Mouse (Mus musculus): ENCODE results near the gene Fscn2. TPM values are rescaled to one million over a fixed set of nuclear protein-coding genes. Genes with fewer than 3 reads are reported as not detected.

Fscn2 gene
- under 1 TPM in 3 of 4 experiments, not detected in 1; 0.49 to 0.79 (median 0.73) TPM for total RNA-seq (2022)

DNA sequence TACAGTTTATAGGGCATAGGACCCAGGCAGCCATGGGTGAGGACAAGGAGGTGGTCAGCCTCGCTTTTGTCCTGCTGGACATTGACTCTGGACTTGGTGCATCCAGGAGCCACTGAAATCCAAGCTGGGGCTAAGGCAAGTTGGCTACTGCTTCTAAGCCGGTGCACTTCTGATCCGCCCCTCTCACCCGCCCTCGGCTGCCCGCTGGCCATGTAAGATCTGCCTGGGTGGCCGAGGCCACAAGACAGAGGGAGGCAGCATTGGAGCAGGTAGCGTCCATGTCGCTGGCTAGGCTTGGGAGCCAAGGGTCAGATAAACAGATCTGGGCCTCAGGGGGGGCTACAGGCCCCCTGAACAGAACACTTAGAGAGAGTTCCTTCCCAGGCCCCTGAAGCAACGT lies at the start of gene Fscn2:
Gene Fscn2, plus strand, starts transcription at position 240 of the 400 bp plus-strand sequence.
- no peak for DNase-seq (ENCODE audit: low spot score in 2 of 2)

DNA sequence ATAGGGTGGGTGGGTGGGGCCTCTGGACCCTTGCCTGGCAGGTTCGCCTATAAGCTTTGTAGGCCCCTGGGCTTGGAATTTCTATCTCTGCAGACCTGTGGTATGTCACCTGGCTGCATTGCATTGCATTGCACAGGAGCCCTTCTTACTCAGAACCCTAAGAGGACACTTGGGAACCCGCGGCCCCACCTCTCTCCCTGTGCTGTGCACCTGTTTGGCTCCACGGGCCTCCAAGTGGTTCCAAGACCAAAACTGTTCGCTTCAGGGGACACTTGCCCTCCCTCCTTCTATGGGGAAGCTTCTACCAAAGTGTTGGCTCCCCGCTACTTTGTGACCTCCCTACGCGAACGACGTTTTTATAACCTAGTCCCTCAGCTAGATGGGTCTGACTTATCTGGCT lies 49.8 kb upstream of the Fscn2 start:
- DNase-seq (ENCODE audit: low spot score in 2 of 2), result peak in 1 of 2 experiments; percentile 7

DNA sequence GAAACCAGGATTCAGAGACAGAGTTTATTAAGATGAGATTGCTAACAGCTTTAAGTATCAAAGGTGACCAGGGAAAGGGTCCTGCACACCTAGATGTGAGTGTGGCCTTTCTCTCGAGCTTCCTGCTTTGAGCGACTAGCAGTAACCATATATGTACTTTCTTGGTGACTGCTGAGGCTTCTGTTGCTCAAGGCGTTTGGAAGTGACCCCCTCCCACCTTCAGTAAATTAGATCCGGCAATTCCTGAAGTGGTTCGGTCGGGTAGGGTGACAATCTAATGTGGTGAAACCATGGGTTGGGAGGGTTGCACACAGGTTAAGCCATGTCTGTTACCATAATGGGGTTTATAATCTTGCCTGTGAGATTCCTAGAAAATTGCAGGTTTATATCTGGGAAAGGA lies 49.3 kb upstream of the Fscn2 start:
- peak in 1 of 2 experiments; percentile 1 for DNase-seq (ENCODE audit: low spot score in 2 of 2)

DNA sequence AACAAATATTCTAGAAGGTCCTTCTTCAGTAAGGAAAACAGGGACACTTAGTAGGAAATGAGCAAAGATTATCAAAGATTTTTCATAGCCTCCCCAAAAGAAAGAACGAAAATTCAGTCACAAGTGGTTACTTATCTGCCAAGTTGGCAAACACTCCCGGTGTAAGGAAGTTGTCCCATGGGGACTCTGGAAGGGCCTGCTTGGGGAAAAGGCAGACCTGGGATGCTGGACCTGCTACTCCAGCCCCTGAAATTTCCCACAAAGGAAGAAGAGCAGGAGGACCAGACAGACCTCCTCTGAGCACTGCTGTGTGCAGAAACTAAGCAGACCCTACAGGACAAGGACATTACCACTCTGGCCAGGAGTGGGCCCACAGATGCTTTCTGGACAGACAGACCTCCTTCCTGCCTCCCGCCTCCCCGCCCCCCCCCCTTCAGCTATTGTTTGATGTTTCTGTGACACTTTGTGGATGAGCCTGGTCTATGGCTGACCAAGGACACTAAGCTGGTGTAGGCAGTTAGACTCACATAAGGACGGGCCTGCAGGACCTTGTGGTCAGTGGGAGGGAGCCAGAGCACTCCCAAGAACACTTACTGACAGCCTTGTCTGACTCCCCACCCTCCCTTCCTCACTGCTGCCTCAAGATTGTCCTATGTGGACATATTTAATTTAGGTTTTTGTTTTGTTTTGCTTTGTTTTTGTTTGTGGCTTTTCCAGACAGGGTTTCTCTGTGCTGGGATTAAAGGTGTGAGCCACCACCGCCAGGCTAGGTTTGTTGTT lies 47.2 kb upstream of the Fscn2 start:
- peak in 1 of 2 experiments; percentile 1 for DNase-seq (ENCODE audit: low spot score in 2 of 2)

DNA sequence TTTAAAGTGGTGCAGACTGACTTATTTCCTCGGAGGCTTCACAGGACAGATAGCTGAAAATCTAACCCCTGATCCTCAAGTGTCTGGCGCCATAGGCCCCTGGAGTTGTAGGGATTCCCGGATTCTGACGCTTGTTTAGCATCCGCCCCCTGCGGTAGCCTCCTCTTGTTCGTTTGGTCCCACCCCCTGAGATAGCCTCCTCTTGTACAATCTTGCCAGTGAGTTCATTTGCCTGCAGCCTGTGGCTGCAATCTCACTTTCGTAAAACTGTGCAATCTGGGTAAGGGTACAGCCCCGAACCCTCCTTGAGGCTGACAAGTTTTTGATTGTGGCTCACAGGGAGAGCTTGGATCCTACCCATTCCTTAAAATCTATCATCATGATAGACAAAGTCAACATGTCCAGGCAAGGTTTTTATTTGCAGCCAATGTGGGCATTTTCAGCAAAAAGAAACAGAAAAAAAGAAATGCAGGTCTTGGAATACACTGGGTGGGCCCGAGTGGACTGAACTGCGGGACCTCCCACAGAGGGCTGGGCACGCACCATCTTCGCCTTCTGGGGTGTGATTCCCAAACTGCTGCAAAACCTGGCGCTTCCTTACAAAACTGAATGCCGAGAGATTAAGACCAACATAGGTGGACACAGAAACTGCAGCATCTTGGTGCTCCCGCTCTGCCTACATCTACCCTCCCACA lies 46.5 kb upstream of the Fscn2 start:
- DNase-seq (ENCODE audit: low spot score in 2 of 2), result peak in 1 of 2 experiments; percentile 3

DNA sequence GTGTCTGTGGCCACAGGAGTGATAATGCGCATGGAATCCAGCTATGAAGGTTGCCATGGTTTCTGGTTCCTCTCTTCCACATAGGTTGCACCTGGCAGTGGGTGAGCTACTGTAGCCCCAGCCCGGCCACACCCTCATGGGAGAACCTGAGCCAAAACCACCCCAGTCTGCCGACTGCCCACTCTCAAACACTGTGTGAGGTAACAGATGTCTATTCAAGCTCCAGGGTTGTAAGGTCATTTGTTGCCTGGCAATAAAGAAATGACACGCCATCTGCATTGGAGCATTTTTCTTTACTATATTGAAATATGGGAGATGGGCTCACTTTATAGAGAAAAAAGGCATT lies 45.9 kb upstream of the Fscn2 start:
- peak in 1 of 2 experiments; percentile 42 for DNase-seq (ENCODE audit: low spot score in 2 of 2)

DNA sequence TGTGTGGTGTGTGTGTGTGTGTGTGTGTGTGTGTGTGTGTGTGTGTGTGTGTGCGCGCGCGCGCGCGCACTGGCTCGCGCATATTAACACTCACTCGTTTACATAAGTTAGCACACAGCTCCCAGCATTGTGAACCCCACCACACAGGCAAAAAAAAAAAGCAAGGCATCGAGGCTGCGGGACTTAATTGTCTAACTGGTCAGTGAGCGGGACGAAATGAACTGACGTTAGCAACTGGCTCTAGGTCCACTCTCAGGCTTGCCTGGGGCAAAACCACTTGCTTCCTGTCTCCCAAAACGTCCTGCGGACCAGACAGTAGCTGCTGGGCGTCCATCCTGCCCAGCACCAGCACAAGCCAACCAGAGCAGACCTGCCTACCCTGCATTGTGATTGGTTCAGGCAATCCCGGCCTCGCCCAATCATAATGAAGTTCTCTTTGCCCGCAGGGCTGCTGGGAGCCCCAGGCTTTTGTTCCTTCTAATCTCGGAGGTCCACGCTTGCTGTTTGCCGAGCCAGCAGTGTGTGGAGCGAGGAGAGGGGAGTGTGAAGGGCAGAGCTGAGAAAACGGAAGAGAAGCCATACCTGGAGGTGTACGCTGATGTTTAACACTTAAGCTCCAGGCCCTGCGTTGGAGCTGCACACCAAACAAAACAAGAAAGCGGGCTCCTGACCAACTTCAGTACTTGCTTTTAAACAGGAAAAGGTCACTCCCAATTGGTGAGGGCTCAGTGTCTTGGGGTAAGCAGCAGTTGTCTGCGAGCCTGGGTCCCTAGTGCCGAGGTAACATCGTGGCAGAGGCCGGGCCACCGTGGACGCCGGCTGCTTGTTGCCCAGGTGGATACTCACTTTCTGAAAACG lies 45.3 kb upstream of the Fscn2 start:
- DNase-seq (ENCODE audit: low spot score in 2 of 2), result peak; percentile 96

DNA sequence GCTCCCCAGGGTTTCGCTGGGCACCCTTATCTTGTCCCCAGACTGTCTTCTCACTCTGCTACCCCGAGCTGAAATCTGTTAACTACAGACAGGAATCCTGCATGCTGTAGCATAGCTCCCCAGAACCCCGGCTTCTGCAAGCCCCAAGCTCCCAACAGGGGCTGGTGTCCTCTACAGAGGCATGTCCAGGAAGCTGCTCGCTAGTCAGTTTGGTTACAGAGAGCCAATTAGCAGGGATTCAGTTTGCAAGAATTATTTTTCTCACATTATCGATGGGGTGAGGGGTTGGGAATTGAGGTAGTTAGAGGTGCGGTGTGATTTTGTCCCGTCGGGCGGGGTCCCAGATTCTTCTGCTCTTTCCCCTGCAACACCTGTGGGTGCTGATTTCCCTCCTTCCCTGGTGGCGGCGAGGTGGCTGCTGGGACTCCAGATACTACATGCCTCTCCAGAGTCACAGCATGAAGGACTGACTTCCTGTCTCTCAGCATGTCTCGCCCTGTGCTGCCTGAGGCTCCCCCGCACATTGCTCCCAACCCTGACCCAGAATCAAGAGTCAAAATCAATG lies 44.6 kb upstream of the Fscn2 start:
- peak in 1 of 2 experiments; percentile 5 for DNase-seq (ENCODE audit: low spot score in 2 of 2)

DNA sequence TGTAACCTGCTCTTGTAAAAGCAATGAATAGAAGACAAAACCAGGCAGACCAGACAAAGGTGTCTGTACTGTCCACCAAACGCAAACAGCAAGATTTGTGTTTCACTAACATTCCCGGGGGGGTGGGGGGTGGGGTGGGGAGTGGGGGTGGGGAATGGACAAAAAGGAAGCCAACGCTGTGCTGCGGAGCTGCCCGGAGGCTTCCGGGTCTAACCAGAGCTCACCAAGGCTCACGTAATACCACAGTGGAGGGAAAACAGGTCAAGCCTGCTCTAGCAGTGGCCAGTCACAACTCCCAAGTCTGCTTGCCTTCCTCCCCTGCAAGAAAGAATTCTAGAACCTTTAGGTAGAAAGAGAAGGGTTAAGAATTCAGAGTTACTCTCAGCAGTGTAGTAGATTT lies 43.9 kb upstream of the Fscn2 start:
- DNase-seq (ENCODE audit: low spot score in 2 of 2), result no peak

DNA sequence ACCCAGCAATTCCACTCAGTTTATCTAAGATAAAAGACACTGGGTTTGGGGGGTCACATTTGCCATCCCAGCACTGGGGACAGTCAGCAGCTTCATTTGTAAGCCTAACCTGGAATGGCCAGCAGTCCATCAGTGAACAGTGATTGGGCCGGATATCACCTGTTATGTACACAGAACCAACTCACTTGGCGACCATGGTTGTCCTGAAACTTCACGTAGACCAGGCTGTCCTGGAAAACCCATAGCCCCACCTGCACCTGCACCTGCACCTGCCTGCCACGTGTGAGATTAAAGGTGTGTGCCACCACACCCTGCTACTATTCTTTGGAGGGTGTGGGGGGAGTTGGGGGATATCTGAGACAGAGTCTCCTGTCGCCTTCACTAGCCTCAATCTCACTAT lies 42.0 kb upstream of the Fscn2 start:
- peak in 1 of 2 experiments; percentile 1 for DNase-seq (ENCODE audit: low spot score in 2 of 2)

DNA sequence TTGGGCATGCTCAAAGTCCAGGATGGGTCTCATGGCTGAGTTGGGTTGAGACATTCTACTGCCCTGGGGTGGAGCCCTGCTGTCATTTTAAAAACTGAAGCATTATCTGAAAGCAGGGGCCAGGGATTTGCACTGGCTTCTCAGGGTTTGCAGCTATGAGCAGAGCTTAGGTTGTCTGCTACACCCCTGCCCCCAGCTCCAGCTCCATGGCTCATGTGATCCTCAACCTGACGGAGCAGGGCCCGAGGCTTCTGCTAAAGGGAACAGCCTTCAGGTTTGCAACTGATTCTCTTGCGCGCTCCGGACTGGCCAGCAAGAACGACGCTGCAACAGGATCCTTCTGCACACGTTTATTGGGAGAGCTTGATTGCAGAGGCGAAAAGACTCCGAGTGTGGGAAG lies 41.2 kb upstream of the Fscn2 start:
- no peak for DNase-seq (ENCODE audit: low spot score in 2 of 2)

DNA sequence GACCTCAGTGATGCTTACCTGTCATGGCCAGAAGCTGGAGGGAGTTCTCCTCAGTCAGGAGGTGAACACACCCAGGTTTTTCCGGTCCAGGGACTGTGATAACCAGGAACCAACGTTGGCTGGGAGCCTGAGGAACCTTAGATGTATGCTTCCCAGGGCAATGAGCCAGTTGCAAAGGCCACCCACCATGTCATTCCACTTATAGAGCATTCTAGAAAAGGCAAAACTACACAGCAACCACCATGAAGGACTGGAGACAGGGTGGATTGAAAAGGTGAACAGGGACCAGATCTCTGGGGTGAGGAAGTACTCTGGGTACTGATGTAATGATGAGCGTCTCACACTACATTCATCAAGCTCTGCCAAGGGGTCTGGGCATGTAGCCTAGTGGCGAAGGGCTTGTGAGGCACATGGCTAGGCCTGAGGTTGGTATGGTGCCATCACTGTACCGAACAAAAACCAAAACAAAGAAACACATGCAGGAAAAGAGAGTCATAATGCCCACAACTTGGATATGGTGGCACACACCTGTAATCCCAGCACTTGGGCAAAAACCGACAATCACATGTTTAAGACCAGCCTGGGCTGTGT lies 25.8 kb upstream of the Fscn2 start:
- DNase-seq (ENCODE audit: low spot score in 2 of 2), result peak in 1 of 2 experiments; percentile 1

DNA sequence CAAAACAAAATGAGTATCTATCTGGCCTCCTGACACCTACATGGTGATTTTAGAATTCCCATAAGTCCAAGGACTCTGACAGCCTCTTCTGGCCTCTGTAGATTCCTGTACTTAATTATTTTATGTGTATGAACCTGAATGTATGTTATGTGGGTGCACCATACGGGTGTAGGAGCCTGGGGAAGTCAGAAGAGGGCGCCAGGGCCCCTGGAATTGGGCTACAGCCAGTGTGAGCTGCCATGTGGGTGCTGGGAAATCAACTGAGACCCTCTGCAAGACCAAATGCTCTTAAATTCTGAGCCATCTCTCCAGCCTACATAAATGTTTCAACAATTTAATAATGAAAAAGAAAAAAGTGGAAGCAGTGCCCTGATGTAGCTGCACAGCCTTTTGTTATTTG lies 23.9 kb upstream of the Fscn2 start:
- no peak for DNase-seq (ENCODE audit: low spot score in 2 of 2)

DNA sequence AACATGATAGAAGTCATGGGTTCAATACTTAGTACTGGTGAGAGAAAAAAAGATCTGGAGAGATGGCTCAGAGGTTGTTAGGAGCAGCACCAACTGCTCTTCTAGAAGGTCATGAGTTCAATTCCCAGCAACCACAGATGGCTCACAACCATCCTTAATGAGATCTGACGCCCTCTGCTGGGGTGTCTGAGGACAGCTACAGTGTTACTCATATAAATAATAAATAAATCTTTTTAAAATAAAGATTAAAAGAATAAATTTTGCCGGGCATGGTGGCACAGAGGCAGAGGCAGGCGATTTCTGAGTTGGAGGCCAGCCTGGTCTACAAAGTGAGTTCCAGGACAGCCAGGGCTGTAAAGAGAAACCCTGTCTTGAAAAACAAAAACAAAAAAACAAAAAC lies 22.5 kb upstream of the Fscn2 start:
- DNase-seq (ENCODE audit: low spot score in 2 of 2), result peak in 1 of 2 experiments; percentile 1

DNA sequence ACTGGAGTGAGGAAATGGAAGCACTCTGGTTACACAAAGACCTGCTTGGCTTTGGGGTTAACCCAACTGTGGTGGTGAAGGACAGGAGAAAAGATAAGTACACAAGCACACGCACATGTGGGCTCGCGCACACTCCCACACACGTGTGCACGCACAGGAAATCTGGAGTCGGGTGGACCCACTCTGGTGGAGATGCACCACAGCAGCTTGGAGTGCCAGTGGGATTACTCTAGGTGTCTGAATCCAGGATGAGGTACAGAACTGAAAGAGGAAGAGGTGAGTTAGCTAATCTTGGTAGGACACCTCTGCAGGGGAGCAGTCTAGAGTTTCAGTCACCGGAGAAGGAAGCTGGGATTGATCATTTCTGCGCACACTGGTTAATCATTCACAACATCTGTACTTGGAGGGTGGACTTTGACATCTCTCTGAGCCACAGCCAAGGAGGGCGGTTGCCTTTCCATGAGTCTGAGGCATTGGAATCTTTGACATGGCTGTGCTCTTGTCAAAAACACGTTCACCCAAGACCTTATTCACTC lies 21.3 kb upstream of the Fscn2 start:
- DNase-seq (ENCODE audit: low spot score in 2 of 2), result no peak

DNA sequence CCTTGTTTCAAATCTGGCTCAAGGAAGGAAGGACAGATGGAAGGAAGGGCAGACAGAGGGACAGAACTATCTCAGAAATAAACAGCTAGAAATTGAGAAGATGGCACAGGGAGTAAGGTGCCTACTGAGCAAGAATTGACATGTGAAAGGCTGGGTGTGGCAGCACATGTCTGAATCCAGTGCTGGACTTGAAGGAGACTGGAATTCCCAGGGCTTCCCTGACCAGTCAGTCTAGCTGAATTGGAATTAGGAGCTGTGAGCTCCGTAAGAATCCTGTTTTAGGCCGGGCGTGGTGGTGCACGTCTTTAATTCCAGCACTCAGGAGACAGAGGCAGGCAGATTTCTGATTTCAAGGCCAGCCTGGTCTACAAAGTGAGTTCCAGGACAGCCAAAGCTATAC lies 19.7 kb upstream of the Fscn2 start:
- no peak for DNase-seq (ENCODE audit: low spot score in 2 of 2)

DNA sequence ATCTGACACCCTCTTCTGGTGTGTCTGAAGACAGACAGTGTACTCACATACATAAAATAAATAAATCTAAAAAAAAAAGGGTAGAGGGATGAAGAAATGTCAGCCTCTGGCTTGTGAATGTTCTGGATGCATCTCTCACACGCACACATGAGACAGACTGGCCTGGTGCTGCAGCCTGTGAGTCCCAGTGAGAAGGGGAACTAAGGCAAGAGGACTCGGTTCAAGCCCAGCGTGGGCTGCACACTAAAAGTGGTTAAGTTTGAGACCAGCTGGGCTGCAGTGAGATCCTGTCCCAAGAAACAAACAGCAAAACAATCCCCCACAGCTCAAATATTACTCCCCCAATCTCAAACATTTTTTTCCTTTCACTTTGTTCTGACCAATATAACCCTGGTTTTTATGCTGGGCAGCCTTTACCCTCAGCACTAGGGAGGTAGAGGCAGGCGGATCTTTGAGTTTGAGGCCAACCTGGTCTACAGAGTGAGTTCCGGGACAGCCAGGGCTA lies 18.6 kb upstream of the Fscn2 start:
- no peak for DNase-seq (ENCODE audit: low spot score in 2 of 2)

DNA sequence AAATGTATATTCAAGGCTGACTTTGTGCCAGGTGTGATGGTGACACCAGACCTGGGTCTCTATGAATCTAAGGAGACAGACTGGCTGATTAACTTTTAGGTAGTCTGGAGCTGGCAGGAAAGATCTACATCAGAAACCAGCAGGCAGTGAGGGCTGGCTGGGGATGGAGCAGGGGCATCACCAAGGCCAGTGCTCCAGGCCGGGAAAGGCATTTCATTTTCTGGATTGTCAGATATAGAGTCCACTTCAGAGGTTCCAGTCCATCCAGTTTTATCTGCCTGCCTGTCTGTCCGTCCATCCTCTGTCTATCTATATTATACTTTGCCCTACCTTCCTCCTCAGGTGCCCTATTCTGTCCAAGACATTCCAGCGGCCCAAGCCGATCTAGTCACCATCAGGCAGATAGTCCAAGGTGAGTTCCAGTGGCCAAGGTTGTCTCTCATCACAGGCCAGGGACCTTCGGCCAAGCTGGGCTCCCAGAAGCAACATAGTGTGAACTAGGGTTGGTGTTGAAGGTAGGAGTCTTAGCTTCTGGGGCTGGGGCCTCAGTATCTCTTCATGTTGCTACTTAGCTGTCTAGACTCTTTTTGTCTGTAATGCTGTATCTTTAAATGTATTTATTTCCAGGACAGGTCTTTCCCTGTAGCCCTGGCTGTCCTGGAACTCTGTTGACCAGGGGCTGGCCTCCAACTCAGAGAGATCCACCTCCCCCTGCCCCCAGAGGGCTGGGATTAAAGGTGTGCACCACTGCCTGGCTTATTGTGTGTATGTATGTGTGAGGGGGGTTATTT lies 17.6 kb upstream of the Fscn2 start:
- DNase-seq (ENCODE audit: low spot score in 2 of 2), result peak; percentile 1 to 18

DNA sequence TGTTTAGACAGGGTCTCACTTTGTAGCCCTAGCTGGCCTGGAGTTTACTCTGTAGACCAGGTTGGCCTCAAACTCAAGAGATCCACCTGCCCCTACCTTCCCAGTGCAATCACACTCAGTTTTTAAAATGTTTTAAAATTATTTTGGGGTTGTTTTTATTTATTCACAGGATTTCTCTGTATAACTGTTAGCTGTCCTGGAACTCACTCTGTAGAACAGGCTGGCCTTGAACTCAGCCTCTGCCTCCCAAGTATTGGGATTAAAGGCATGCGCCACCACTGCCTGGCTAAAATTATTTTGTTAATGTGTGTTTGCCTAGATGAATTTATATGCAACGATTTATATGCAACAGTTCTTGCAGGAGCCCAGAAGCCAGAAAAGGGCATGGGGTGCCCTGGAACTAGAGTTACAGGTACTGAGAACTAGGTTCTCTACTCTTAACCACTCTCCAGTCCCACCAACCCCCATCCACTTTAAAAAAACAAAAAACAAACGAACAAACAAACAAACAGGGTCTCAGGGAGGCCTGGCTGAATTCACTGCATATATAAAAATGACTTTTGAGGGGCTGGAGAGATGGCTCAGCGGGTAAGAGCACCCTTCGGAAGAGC lies 16.9 kb upstream of the Fscn2 start:
- peak in 1 of 2 experiments; percentile 1 for DNase-seq (ENCODE audit: low spot score in 2 of 2)

All from layer of hippocampus, adult 8-10 months (tissue).